Comparison of ENCODE assay signal across 8 mouse cellular contexts in the genomic region with DNA sequence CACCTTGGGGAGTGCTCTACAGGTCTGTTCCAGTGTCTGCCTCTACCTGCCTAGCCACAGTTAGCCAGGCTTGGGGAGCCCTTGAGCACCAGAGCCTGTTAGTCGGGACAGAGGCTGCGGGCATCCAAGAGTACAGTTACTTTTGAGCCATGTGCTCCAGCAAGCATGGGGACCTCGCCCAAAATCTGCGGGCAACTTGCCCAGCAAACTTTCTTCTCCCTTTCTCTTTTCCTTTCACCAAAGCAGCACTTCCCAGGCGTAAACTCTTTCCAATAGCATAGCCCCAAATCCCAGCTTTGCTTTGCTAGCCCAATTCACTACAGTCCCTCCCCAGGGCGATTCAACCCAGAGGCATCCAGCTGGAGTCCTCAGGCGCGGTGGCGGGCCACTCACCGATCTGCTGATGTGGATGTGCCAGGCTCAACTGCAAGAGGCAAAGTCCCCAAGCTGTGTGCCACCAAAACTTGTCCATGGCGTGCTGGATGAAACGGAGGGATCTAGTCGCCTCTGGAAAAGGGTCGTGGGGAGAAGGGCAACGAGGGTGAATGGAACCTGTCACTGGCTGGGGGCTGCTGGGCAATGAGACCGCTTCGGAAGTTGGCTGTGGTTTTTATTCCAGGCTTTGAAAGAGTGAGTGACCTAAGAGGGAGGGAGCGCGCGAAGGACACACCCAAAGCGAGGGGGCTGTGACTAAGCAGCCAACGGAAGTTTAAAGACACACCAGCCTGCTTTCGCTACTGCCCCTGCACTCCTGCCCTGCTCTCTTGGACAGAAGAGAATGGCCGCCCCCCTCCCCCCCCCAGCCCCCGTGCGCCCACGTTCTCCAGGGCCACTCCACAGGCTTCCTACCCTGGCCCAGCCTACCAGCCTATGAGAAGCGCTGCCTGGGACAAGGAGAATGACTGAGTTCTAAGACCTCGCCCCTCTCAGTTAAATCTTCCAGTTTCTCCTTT. TPM values are rescaled to one million over a fixed set of nuclear protein-coding genes. Genes with fewer than 3 reads are reported as not detected.
DNase-seq lines count a peak whose midpoint lies in the region; ATAC-seq and TF ChIP-seq lines count a peak whose summit lies in the region.

A gene (minus strand): TSS at position 791 of the 953 bp plus-strand sequence.

- H3K4me3 ChIP-seq in ES-E14 (ENCODE audit: insufficient read depth in 1 of 2, low read depth in 1 of 2, low read length in 2 of 2, poor library complexity in 1 of 2, severe bottlenecking in 1 of 2), result peak within 1 kb of the TSS; percentile 44 to 70
- H3K4me3 ChIP-seq in forebrain, embryonic 14.5 days (ENCODE audit: low read depth, low read length), result peak within 1 kb of the TSS; percentile 31
- H3K4me3 ChIP-seq in limb, embryonic 12.5 days (replicated peaks), result peak within 1 kb of the TSS; percentile 41
- peak within 1 kb of the TSS; percentile 40 for H3K4me3 ChIP-seq in midbrain, embryonic 12.5 days
- H3K4me3 ChIP-seq in spleen, adult 2 months (ENCODE audit: extremely low read depth, insufficient read depth, insufficient read length), result peak within 1 kb of the TSS; percentile 77

- H3K4me1 ChIP-seq in ES-E14 (ENCODE audit: control insufficient read depth in 2 of 2, insufficient read depth in 2 of 2, low read length in 2 of 2, poor library complexity in 1 of 2), result 0 out of 4 replicates have a peak, but pooled peaks cover 0 to 3% of the 10 kb centered on the region in 2 experiments
- H3K4me1 ChIP-seq in forebrain, embryonic 14.5 days (ENCODE audit: control insufficient read depth, insufficient read depth, low read length), result peaks cover 10% of the 10 kb centered on the region
- H3K4me1 ChIP-seq in limb, embryonic 12.5 days (replicated peaks), result peaks cover 9% of the 10 kb centered on the region; the same call in 1 of the 2 replicates
- H3K4me1 ChIP-seq in midbrain, embryonic 12.5 days, result peaks cover 14% of the 10 kb centered on the region
- H3K4me1 ChIP-seq in spleen, adult 2 months (ENCODE audit: control insufficient read depth, insufficient read depth, insufficient read length), result peaks cover 13% of the 10 kb centered on the region

- in situ Hi-C loops in ES-E14 (cut with MboI; ENCODE audit: low sequenced_read_pairs in 2 of 2, unreplicated experiment in 2 of 2), result no loop called here

- H3K9ac ChIP-seq in ES-E14 (ENCODE audit: insufficient read depth, low read depth, low read length, poor library complexity, severe bottlenecking), result no peak within 1 kb of the TSS; the same call in 1 of the 2 replicates
- H3K9ac ChIP-seq in forebrain, embryonic 14.5 days (ENCODE audit: low read length), result peak within 1 kb of the TSS; percentile 43; the same call in 1 of the 2 replicates
- H3K9ac ChIP-seq in limb, embryonic 12.5 days (replicated peaks), result peak within 1 kb of the TSS; percentile 52
- peak within 1 kb of the TSS; percentile 37 for H3K9ac ChIP-seq in midbrain, embryonic 12.5 days (replicated peaks)

- under 1% methylated on average over 29 of the region's 29 CpGs for WGBS in forebrain, embryonic 14.5 days
- WGBS in limb, embryonic 12.5 days, result 1% methylated on average over 29 of the region's 29 CpGs
- WGBS in midbrain, embryonic 12.5 days, result 1% methylated on average over 28 of the region's 29 CpGs
- WGBS in spleen, adult 2 months, result 1% methylated on average over 29 of the region's 29 CpGs

- no peaks in the 10 kb centered on the region for H3K36me3 ChIP-seq in ES-E14 (ENCODE audit: control insufficient read depth, insufficient read depth, low read length, poor library complexity, severe bottlenecking)
- no peaks in the 10 kb centered on the region for H3K36me3 ChIP-seq in forebrain, embryonic 14.5 days (ENCODE audit: control insufficient read depth, insufficient read depth, low read length)
- H3K36me3 ChIP-seq in limb, embryonic 12.5 days, result no peaks in the 10 kb centered on the region
- H3K36me3 ChIP-seq in midbrain, embryonic 12.5 days, result no peaks in the 10 kb centered on the region
- no peaks in the 10 kb centered on the region for H3K36me3 ChIP-seq in spleen, adult 2 months (ENCODE audit: control insufficient read depth, insufficient read depth, low read length)

- no peaks in the 10 kb centered on the region for H3K9me3 ChIP-seq in ES-E14 (ENCODE audit: control insufficient read depth, insufficient read depth, low read depth, low read length)
- no peaks in the 10 kb centered on the region for H3K9me3 ChIP-seq in forebrain, embryonic 14.5 days (replicated peaks; ENCODE audit: control insufficient read depth, low read length)
- H3K9me3 ChIP-seq in limb, embryonic 12.5 days, result no peaks in the 10 kb centered on the region
- no peaks in the 10 kb centered on the region for H3K9me3 ChIP-seq in midbrain, embryonic 12.5 days

- DNase-seq in ES-E14 (ENCODE audit: low read depth, low spot score), result no peak
- peak; percentile 67 for DNase-seq in adrenal gland, postnatal 25 days
- peak; percentile 37 for DNase-seq in forebrain, embryonic 14.5 days (ENCODE audit: low spot score)
- DNase-seq in spleen, adult 2 months (ENCODE audit: low read depth in 1 of 2, low spot score in 2 of 2), result peak in 1 of 2 experiments; percentile 66
- DNase-seq in left cerebral cortex, adult 8-10 months (ENCODE audit: low spot score in 2 of 2), result no peak

- H3K4me2 ChIP-seq in forebrain, embryonic 14.5 days (ENCODE audit: low read length), result peak within 1 kb of the TSS; percentile 64
- H3K4me2 ChIP-seq in limb, embryonic 12.5 days, result peak within 1 kb of the TSS; percentile 81
- H3K4me2 ChIP-seq in midbrain, embryonic 12.5 days (replicated peaks), result peak within 1 kb of the TSS; percentile 68

- TF ChIP-seq POLR2A in spleen, adult 2 months (IDR thresholded peaks at IDR 0.05; ENCODE audit: low read depth, low read length), result peak; percentile 17; the same call in 1 of the 2 replicates

- H3K27ac ChIP-seq in ES-E14 (ENCODE audit: insufficient read depth, low read depth, low read length, poor library complexity, severe bottlenecking), result no peak within 1 kb of the TSS
- no peak within 1 kb of the TSS for H3K27ac ChIP-seq in forebrain, embryonic 14.5 days (ENCODE audit: low read depth, low read length)
- no peak within 1 kb of the TSS for H3K27ac ChIP-seq in limb, embryonic 12.5 days
- H3K27ac ChIP-seq in midbrain, embryonic 12.5 days (replicated peaks), result no peak within 1 kb of the TSS
- peak within 1 kb of the TSS; percentile 69 for H3K27ac ChIP-seq in spleen, adult 2 months (ENCODE audit: insufficient read depth, low read length)

- peak; percentile 72 for ATAC-seq in forebrain, embryonic 14.5 days
- ATAC-seq in hematopoietic stem cell, adult 5-6 weeks (replicated peaks in 1 of 2; ENCODE audit: insufficient read depth in 1 of 2, low FRiP score in 2 of 2, low TSS enrichment in 1 of 2, low read depth in 1 of 2, poor library complexity in 2 of 2, severe bottlenecking in 2 of 2), result peak; percentile 74 to 80
- ATAC-seq in limb, embryonic 12.5 days (ENCODE audit: insufficient number of reproducible peaks, insufficient read depth, low FRiP score, low TSS enrichment, low read depth), result peak; percentile 61
- ATAC-seq in midbrain, embryonic 12.5 days (ENCODE audit: low FRiP score, low read depth), result peak; percentile 82

- H3K27me3 ChIP-seq in forebrain, embryonic 14.5 days (replicated peaks; ENCODE audit: control insufficient read depth, insufficient read depth, low read length), result 0 out of 2 replicates have a peak, but pooled peaks cover 5% of the 10 kb centered on the region
- H3K27me3 ChIP-seq in limb, embryonic 12.5 days, result peaks cover 34% of the 10 kb centered on the region
- H3K27me3 ChIP-seq in midbrain, embryonic 12.5 days, result peaks cover 35% of the 10 kb centered on the region
- H3K27me3 ChIP-seq in spleen, adult 2 months (ENCODE audit: control insufficient read depth, insufficient read depth, low read length), result no peaks in the 10 kb centered on the region

- no peak for TF ChIP-seq CTCF in spleen, adult 2 months (IDR thresholded peaks at IDR 0.05; ENCODE audit: extremely low read depth, insufficient read depth, insufficient read length, insufficient replicate concordance)

TF ChIP-seq in ES-E14, 5 proteins besides CTCF, POLR2A, EP300 and RAD21:
- TF ChIP-seq HCFC1 (IDR thresholded peaks at IDR 0.05; ENCODE audit: borderline replicate concordance, insufficient read depth, low read length) (no peak), ZC3H11A (IDR thresholded peaks at IDR 0.05; ENCODE audit: borderline replicate concordance, low read depth, low read length) (0 out of 2 replicates have a peak, but pooled peaks have one; percentile 5)

RNA-seq across cellular contexts. Expression of the gene that starts here (rescaled TPM):
- total RNA-seq in ES-E14 (2012; rRNA removed), result 3.4 and 14.3 TPM in 2 replicates
- total RNA-seq in adrenal gland, postnatal 25 days (2021), result 38.5 and 76.1 TPM in 2 replicates
- polyA plus RNA-seq in forebrain, embryonic 14.5 days (2014; fragmentation: Nextera tagmentation; extraction: Ambion mirVana), result 2.1 and 2.2 TPM in 2 replicates
- 169 and 180 TPM in 2 replicates for total RNA-seq in hematopoietic stem cell, adult 5-6 weeks (2017)
- polyA plus RNA-seq in limb, embryonic 12.5 days (2016; fragmentation: Nextera tagmentation; extraction: Ambion mirVana), result 2.9 and 3.3 TPM in 2 replicates
- polyA plus RNA-seq in midbrain, embryonic 12.5 days (2016; fragmentation: Nextera tagmentation; extraction: Ambion mirVana), result 3.0 TPM in 2 replicates
- 35.3 TPM in 2 replicates for polyA plus RNA-seq in spleen, adult 2 months (2012; rRNA removed)
- 1 to 10 TPM; 3.8 to 9.0 (median 5.8) TPM for total RNA-seq in left cerebral cortex, adult 8-10 months (2022)

Comparison
In these comparisons a context has a peak if more than half of its experiments do, and no peak if none do; other contexts are left out.
1. DNase-seq: peak in adrenal gland, postnatal 25 days (single experiment) and forebrain, embryonic 14.5 days (single experiment); none in ES-E14 (single experiment) and left cerebral cortex, adult 8-10 months (0 of 2).
2. Peak in every context shown above with its lines, with median percentiles within 50 percentile points of each other: H3K4me3 ChIP-seq, ATAC-seq and H3K4me2 ChIP-seq.